Mouse (Mus musculus): Measurements from ENCODE around the gene Borcs7. TPM values are rescaled to one million over a fixed set of nuclear protein-coding genes. Genes with fewer than 3 reads are reported as not detected.
"Not testable (repeated sequence)": the region's sequence is repeated elsewhere in the genome, so short reads cannot be mapped to it uniquely, and the experiment has no call there.

Gene Borcs7
- total RNA-seq, 1 experiment from 2014 or later = 3.7 TPM

DNA sequence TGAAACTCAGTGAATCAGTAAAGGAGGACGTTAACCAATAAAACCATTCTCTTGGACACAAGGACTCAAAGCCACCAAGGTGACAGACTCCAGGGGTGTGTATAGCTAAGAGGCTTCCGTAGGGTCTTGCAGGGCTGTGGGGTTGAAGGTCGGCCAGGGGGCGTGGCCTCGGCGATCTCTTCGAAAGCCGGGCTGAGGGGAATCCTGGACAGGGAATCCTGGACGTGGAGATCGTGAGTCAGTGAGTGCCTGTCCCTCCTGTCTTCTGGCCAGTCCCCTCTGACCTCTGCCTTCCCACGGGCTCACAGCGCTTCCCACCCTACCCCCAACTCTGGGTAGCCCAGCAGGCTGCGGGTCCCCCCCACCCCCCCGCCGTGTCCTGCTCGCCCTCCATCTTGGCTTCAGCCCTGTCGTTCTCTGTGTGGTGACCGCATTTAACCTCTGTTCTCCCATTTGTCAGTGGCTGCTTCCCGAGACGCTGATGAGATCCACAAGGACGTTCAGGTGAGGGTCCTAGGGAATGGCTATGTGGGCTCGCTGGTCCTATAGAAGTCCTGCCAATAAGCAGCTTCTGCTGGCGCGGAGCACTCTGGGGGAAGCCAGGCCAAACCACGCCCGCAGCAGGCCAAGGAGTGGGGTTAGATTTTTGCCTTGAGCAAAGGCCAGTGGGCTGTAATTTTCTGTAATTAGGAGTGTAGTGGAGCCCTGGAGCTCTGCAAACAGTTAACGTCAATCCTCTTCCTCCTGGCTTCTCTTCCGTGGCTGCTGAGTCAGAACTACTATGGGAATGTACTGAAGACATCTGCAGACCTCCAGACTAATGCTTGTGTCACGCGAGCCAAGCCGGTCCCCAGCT is 17.8 kb downstream of the Borcs7 start, which contains the start of gene As3mt:
Gene As3mt (plus strand): TSS at position 163 of the 856 bp plus-strand sequence.
- ATAC-seq (replicated peaks; ENCODE audit: low read depth, poor library complexity, severe bottlenecking) = peak; percentile 36; the same call in 1 of the 2 replicates

DNA sequence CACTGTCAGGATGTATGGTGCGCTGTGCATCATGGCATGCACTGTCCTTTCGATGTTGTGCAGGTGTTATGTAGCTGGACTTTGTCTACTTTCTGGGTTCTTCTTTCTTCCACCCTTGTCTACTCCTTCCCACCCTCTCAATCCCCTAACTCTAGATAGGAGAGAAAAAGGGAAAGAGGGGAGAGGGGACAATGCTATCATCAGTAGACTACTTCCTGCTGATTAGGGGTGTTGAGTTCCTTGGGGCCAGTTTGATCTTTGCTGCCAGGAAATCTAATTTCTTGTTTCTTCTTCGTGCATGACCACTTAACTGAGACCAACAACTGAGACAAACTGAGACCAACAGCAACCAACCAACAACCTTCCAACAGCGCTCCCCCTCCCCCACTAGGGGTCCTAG is 20.9 kb downstream of the Borcs7 start:
- no peak for ATAC-seq (replicated peaks; ENCODE audit: low read depth, poor library complexity, severe bottlenecking)

DNA sequence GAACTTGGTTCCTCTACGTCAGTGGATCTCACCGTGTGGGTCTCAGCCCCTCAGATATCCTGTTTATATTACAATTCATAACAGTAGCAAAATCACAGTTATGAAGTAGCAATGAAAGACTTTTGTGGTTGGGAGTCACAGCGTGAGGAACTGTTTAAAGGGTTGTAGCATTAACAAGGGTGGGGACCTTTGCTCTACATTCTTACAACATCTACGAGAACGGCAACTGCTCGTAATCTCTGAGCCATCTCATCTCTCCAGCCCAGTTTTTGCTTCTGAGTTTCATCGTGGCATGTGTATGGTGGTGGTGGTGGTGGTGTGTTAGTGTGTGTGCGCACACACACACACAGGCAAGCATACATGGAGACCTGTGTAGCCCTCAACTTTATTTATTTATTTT is 24.5 kb downstream of the Borcs7 start:
- ATAC-seq (replicated peaks; ENCODE audit: low read depth, poor library complexity, severe bottlenecking) = no peak

DNA sequence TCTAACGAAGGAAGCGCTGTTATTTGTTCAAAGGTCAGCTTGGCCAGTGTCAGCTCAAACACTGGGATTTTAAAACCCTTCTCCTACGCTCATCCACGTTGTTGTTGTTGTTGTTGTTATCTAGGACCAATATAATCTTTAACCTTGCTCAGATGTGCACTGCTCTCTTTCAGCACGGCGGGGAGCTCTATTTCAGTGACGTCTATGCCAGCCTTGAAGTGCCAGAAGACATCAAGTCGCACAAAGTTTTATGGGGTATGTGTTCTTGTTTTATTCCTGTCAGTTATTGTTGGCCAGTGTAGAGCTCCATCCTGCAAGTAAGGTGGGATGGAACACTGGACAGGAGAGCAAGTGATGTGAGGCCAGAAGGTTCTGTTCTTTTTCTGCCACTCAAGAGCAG is 25.3 kb downstream of the Borcs7 start:
- no peak for ATAC-seq (replicated peaks; ENCODE audit: low read depth, poor library complexity, severe bottlenecking)

DNA sequence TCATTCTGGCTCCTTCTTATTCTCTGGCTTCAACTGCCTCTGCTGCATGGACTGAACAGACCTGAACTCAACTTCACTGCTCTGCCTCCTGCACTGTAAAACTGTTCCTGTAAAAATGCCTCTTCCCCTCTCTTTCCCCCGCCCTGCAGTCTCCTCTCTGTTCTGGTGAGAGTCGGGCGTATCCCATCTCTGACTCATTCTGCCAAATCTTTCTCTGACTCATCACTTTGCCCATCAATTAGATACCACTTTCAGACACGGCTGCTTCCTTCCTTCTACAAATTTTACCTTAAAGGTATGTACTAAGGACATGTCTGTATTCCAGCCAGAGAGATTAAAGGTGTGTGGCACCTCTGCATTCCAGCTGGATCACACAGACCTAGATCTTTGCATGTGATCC is 28.4 kb downstream of the Borcs7 start:
- ATAC-seq (replicated peaks; ENCODE audit: low read depth, poor library complexity, severe bottlenecking) = no peak

DNA sequence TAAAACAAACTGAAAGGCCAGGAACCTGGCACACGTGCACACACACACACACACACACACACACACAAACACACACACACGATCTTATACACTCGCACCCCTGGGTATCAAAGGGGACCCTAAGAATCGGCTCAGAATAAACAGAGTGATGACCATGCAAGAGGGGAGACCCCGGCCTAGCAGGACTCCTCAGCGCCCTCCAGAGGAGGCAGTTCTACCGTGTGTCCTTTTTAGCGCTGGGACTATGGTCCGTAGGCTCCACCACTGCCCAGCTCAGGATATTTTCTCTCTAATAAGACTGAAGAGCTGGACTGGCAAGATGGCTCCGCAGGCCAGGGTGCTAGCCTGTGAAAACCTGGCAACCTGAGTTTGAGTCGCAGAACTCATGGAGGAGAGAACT is 34.7 kb downstream of the Borcs7 start:
- ATAC-seq (replicated peaks; ENCODE audit: low read depth, poor library complexity, severe bottlenecking) = no peak

DNA sequence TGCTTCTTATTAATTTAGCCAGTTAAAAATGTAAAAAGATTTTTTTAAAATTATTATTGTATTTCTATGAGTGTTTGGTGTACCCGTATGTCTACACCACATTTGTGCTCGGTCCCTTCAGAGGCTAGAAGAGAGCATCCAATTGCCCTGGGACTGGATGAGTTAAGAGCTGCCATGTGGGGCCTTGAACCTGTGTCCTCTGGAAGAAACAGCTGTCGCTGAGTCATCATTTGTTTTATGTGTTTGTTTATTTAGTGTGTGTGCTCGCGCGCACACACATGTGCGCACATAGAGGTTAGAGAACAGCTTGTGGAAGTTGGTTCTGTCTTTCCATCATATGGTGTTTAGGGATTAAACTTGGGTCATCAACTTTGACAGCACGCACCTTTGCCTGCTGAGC is 36.4 kb downstream of the Borcs7 start:
- ATAC-seq (replicated peaks; ENCODE audit: low read depth, poor library complexity, severe bottlenecking) = no peak

DNA sequence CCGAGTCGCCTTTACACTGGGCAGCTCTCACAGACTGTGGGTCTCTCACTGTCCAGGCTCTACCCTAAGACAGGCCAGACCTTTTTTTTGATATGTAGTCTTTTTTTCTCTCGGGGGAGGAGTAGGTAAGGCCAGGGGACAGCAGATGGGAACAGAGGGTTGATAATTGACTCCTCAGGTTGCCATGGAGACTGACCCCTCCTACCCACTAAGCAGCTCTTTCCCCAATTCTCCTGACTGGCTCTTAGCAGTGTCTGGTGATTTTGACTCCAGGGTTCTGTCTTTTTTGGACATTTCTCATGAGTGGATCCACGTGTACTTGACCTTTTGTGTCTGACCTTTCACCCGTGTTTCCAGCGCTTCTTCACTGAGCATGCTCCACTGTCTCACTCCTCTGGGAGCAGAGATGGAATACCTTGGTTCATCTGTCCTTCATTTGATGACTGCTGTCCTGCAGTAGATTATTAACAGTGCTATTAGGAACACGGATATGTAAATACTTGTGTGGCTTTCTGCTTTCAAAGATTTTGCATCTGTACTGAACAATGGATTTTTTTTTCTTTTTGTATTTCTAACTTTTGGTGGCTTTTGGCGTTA is 37.5 kb downstream of the Borcs7 start:
- ATAC-seq (replicated peaks; ENCODE audit: low read depth, poor library complexity, severe bottlenecking) = no peak

DNA sequence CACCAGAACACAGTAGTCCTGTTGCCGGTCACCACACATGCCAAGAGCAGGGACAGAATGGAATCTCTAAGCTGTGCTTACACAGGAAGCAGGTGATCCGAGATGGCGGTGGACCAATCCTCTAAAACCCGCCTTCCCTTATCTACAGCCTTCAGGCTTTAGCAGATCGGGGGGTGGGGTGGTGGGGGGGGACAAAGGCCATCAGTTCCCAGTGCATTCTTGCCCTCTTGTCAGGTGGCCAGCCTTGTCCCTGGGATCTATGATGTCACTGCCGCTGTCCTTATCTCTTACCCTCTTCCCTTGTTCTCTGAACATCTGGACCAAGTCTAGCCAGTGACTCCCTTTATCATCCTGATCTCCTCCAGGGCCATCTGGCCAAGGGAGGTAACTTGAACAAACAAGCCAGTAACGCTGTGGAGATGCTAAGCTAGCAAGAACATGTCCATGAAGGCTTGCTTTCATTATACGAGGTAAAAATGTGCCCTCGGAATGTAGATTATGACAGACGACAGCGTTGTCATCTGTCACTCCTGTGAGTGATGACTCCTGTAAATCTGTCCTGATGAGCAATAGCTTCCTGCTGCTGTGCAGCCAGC is 38.3 kb downstream of the Borcs7 start:
- ATAC-seq (replicated peaks; ENCODE audit: low read depth, poor library complexity, severe bottlenecking) = peak; percentile 65

DNA sequence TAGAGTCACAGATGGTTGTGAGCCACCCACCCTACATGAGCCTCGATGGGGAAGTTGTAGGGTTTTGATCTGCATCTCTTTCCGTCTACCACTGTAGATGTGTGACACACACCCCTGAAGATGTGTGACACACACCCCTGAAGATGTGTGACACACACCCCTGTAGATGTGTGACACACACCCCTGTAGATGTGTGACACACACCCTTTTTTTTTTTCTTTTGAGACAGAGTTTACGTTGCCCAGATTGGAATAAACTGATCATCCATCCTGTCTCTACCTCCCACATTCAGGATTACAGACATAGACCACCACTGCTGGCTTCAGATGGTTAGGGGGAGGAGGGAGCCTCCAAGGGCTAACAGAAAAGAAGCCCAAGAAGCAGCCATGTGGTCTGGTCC is 39.2 kb downstream of the Borcs7 start:
- no peak for ATAC-seq (replicated peaks; ENCODE audit: low read depth, poor library complexity, severe bottlenecking)

DNA sequence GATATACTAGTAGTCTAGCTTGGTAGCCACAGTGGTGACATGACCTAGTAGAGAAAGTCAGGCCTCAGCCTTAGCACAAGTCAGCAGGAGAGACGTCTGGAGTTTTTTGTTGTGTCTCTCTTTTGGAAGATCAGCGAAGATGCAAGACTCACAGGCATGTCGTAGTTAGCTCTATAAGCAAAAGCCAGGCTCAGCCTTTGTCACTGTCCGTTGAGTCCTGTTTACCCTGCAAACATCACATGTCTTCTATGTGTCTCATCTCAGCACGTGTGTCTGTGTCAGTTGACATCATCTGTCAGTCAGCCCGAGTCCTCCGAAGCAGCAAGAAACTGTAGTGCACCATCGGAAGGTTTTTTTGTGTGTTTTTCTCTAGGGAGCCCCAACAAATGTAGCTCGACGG is 41.6 kb downstream of the Borcs7 start:
- no peak for ATAC-seq (replicated peaks; ENCODE audit: low read depth, poor library complexity, severe bottlenecking)

DNA sequence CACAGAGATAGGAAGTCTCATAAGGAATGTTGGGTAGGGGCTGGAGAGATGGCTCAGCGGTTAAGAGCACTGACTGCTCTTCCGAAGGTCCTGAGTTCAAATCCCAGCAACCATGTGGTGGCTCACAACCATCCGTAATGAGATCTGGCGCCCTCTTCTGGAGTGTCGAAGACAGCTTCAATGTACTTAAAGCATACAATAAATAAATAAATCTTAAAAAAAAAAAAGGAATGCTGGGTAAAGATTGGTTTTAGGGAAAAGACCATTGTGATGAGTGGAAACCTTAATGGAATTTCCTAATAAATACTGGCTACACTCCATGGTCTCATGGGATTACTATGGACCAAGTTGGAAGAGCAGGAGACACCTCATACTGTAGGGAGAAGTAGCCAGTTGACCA is 43.0 kb downstream of the Borcs7 start:
- ATAC-seq (replicated peaks; ENCODE audit: low read depth, poor library complexity, severe bottlenecking) = not testable (repeated sequence)

DNA sequence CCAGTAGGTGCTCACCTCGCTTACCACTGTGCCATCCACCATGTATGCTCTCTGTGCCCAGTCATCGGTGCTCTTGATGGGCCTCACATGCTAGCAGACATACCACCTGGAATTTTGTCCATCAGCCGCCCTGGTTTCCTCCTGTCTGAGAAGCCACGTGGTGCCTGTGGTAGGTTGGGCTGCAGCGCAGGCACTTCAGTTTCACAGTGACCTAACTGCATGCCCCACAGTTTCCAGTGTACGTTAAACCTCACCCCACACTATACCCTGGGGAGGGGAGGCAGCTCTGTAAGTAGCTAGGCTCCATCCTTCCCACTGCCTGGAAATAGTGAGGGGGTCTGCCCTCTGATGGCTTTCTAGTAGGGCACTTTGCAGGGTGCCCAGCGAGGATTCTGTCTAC is 43.9 kb downstream of the Borcs7 start:
- no peak for ATAC-seq (replicated peaks; ENCODE audit: low read depth, poor library complexity, severe bottlenecking)

DNA sequence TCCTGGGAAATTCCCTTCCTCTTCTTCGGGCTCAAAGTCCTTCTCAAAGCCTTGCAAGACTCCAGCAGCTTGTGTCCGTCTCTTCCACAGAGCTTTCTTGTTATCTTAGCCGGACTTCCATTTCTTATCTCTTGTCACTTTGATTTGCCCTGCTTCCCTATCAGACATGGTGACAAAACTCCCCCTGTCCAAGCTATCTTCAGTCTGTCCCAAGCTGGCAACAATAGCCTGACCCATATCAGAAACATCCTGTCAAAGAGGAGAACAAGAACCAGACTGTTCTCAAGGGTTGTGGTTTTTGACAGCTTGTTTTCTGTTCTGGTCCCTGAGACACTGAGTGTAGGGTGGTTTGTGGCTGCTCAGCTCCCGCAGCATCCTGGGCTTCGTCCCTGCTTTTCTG is 45.5 kb downstream of the Borcs7 start:
- no peak for ATAC-seq (replicated peaks; ENCODE audit: low read depth, poor library complexity, severe bottlenecking)

DNA sequence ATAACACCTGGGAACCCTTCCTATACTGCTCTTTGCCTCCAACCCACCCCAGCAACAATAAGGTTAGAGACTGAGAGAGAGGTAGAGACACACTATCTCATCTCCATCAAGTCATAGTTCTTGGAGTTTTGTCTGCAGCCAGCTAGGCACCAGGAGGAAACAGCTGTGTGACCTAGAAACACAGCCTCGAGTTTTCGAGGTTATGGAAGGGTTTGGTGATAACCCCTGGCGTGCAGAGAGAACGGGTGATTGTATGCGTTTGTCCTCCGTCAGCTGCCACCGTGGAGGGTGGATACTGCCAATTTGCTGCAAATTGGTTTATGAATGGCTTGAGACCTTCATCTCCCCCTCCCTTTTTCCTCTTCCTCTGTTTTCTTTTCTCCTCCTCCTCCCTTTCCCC is 47.4 kb downstream of the Borcs7 start:
- no peak for ATAC-seq (replicated peaks; ENCODE audit: low read depth, poor library complexity, severe bottlenecking)

DNA sequence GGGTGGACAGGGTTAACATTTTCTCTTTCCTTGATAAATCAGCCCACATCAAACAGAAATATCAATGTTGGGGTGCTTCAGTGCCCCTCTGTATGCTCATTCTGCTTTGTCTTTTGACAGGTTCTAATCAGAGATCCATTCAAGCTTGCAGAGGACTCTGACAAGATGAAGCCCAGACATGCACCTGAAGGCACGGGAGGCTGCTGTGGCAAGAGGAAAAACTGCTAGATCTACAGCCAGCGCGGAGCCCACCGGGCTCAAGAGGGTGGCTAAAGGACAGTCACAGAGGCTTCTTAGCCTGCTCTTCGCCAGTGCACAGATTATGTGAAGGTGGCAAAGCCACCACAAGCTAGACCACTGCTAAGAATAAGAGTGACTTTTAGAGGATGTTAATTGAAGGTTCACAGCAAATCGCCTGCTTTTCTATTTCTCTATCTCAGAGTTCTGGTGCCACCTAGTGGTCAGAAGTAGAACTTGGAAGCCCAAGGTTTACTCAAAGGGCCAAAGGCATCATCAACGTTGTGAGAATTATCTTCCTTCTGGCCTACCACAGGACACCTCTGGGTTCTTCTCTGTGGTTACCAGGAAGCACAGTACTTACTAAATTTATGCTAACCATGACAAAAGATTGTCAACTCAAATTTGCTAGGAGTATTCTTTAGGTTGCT is 50.8 kb downstream of the Borcs7 start:
- ATAC-seq (replicated peaks; ENCODE audit: low read depth, poor library complexity, severe bottlenecking) = peak; percentile 83

DNA sequence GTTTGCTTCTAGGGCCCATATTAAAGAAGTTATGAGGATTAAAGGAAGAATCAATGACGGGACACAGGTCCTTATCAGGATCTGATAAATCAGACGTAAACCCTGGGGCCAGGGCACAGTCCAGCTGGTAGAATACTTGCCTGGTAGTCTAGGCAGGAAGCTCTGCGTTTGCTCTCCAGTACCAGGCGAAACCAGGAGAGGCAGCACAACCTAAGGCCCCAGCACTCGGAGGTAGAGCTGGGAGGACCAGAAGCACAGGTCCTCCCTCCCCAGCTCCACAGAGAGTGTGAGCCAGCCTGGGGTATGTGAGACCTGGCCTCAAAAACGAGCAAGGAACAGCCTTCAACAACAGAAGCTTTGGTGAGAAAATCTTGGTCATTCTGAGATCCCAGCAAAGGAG is 51.9 kb downstream of the Borcs7 start:
- ATAC-seq (replicated peaks; ENCODE audit: low read depth, poor library complexity, severe bottlenecking) = 0 out of 2 replicates have a peak, but pooled peaks have one; percentile 39

DNA sequence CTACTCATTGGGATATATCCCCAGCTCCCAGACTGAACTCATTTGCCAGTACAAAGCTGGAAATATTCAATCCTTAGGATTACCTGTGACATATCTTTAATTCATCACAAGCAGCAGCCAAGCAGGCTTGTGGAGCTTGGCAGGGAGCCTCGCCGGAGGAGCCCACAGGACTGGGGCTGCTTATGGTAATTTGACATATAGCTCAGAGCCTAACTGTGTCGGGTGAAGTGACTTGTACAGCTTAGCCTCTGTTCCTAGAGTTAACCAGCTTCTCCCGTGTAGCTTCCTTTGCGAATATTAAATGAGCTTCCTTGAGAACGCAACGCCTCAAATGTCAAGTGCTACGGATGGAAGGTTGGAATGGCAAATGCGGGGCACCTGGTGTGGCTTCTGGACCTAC is 55.0 kb downstream of the Borcs7 start:
- ATAC-seq (replicated peaks; ENCODE audit: low read depth, poor library complexity, severe bottlenecking) = no peak

DNA sequence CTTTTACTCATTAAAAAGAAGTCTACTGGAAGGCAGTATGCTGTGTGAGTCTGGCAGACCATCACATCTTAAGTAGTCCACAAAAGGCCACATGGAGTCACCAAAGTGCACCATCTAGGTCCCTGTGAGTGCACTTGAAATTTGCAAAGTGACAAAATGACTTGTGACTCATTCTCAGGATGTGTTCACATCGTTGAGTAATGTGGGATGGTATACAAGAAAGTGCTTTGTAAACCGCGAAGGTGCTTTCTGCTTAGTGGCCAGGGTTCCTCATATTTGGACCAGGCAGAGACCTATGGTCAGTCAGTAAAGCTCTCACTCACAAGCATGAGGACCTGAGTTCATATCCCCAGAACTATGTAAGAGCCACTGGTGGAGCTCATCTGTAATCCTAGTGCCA is 58.1 kb downstream of the Borcs7 start:
- ATAC-seq (replicated peaks; ENCODE audit: low read depth, poor library complexity, severe bottlenecking) = no peak

DNA sequence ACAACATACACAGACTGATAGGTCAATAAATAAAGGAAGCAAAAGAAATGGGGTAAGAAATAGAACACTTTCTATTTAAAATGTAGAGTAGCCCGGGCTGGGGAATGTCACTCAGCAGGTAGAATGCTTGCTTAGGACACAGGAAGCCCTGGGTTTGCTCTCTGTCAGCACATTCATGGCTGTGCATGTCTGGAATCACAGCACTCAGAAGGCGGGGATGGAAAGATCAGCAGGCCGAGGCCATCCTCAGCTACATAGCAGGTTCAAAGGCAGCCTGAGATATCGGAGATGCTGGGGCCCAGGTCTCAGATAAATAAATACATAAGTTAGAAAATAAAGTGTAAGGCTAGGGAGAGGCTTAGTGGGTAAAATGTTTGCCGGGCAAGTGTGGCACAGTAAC is 62.5 kb downstream of the Borcs7 start:
- ATAC-seq (replicated peaks; ENCODE audit: low read depth, poor library complexity, severe bottlenecking) = no peak
